Mouse (Mus musculus) spleen, adult 2 months (tissue): Measurements from ENCODE around the gene Krt8.
"Not testable (repeated sequence)": the region's sequence is repeated elsewhere in the genome, so short reads cannot be mapped to it uniquely, and the experiment has no call there.

ENCODE experiments used
- CTCF ChIP-seq: fragments of 200-500 bp; IDR thresholded peaks from 2 replicates; pipeline ENCODE4 v1.5.1; 2011; ENCODE audit warnings: mild to moderate bottlenecking, inconsistent platforms; ENCODE audit not compliant: insufficient read depth, insufficient read length, insufficient replicate concordance; ENCODE audit errors: extremely low read depth
- POLR2A ChIP-seq: fragments of 200-500 bp; IDR thresholded peaks from 2 replicates; pipeline ENCODE4 v1.6.1; 2011; ENCODE audit warnings: low read depth, low read length, inconsistent platforms

GRCm38 (mm10) chr15:101996450-101997078 lies 7.7 kb downstream of the Krt8 start:
- TF ChIP-seq CTCF, POLR2A: not testable (repeated sequence)
